Mouse (Mus musculus) layer of hippocampus, adult 18-20 months (tissue): ENCODE measurements around the gene Cdk5rap1. TPM values are rescaled to one million over a fixed set of nuclear protein-coding genes. Genes with fewer than 3 reads are reported as not detected.

ENCODE experiments used
- total RNA-seq, 2 experiments: library from RNA; stranded (reverse); gene quantifications; 2 replicates each; pipeline ENCODE4 v1.2.3; 2021

Gene Cdk5rap1
- total RNA-seq, 2 experiments from 2014 or later: 14.8 to 14.9 TPM

Other genes with a start within 250 kb of the Cdk5rap1 start
- gene Bpifa3, start 242.7 kb downstream of the Cdk5rap1 start, total RNA-seq: not detected
- gene Bpifa1, start 230.1 kb downstream of the Cdk5rap1 start, total RNA-seq: not detected
- gene Bpifa5, start 210.4 kb downstream of the Cdk5rap1 start, total RNA-seq: not detected
- under 1 TPM; 0.12 to 0.15 TPM for gene Bpifb1, start 182.2 kb downstream of the Cdk5rap1 start, total RNA-seq
- not detected for gene Bpifb5, start 149.3 kb downstream of the Cdk5rap1 start, total RNA-seq
- gene Bpifb9a, start 115.2 kb downstream of the Cdk5rap1 start, total RNA-seq: not detected
- not detected for gene Bpifb9b, start 65.8 kb downstream of the Cdk5rap1 start, total RNA-seq
- 10 to 100 TPM; 45.3 to 47.7 TPM for gene Snta1, start 35.1 kb upstream of the Cdk5rap1 start, total RNA-seq
- gene Cbfa2t2, start 63.5 kb upstream of the Cdk5rap1 start, total RNA-seq: 10 to 100 TPM; 47.9 to 48.9 TPM
- gene 1700003F12Rik, start 174.1 kb upstream of the Cdk5rap1 start, total RNA-seq: under 1 TPM in 1 of 2 experiments, not detected in 1; 0.47 TPM
- gene Actl10, start 178.8 kb upstream of the Cdk5rap1 start, total RNA-seq: not detected
- gene Necab3, start 185.9 kb upstream of the Cdk5rap1 start, total RNA-seq: 10 to 100 TPM; 20.9 to 26.5 TPM
- 1 to 10 TPM; 4.4 to 4.7 TPM for gene E2f1, start 196.9 kb upstream of the Cdk5rap1 start, total RNA-seq
- 10 to 100 TPM in 1 of 2 experiments, 1 to 10 TPM in 1; 10.0 to 10.8 TPM for gene Pxmp4, start 230.7 kb upstream of the Cdk5rap1 start, total RNA-seq
- gene Zfp341, start 240.3 kb upstream of the Cdk5rap1 start, total RNA-seq: 10 to 100 TPM in 1 of 2 experiments, 1 to 10 TPM in 1; 9.4 to 10.6 TPM
- gene 4930519P11Rik, start 240.4 kb upstream of the Cdk5rap1 start, total RNA-seq: not detected